Mouse (Mus musculus): Measurements from ENCODE around the gene Fat1.

Fat1 gene

DNA sequence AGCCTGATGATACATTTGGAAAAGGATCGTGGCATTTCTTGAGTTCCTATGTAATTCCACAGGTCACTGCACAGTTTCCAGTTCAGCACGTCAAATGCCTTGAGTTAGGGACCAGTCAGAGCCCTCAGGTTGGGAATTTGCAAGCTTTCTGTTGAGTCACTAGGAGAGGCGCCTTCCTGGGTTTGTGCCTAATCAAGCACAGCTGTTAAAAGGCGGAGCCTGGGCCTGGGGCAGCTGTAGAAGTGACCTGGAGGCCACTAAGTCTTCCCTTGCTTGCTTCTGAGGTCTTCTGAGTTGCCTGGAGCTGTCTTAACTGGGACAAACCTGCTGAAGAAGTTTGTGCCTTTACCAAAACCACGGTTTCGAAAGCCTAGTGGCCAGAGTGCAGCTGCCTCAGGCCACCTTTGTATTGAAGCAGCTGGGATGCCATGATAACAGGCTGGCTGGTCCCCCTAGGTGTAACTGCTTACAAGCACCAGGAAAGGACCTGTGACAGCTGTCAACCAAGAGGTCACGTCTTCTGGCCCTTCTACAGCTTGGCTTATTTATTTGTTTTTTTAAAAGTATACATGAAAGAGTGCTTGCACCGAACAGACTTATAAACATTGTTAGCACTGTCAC lies 66.4 kb downstream of the Fat1 start:
- peaks cover 89% of the 10 kb centered on the region for H3K4me1 ChIP-seq (replicated peaks; ENCODE audit: low read depth, low read length)
- no peak overlapping the region for H3K4me3 ChIP-seq (replicated peaks; ENCODE audit: low read length)
- peaks cover 7% of the 10 kb centered on the region for H3K36me3 ChIP-seq (ENCODE audit: insufficient read depth, low read length)
- TF ChIP-seq CTCF (conservative IDR thresholded peaks at IDR 0.05; ENCODE audit: low read length), result no peak
- no peak for TF ChIP-seq NANOG (IDR thresholded peaks at IDR 0.05; ENCODE audit: borderline replicate concordance, low read length)
- TF ChIP-seq POU5F1 (IDR thresholded peaks at IDR 0.05; ENCODE audit: borderline replicate concordance, low read length), result no peak
- H3K9me3 ChIP-seq (ENCODE audit: low read length), result no peaks in the 10 kb centered on the region
- no peaks in the 10 kb centered on the region for H3K27me3 ChIP-seq (ENCODE audit: insufficient read depth, low read length)

GRCm38 (mm10) chr8:45002686-45003085 lies 67.4 kb downstream of the Fat1 start:
- Histone ChIP-seq H3K4me3 (replicated peaks; ENCODE audit: low read length) (no peak overlapping the region), H3K27me3 (ENCODE audit: insufficient read depth, low read length) (no peaks in the 10 kb centered on the region), H3K4me1 (replicated peaks; ENCODE audit: low read depth, low read length) (peaks cover 82% of the 10 kb centered on the region), H3K9me3 (ENCODE audit: low read length) (no peaks in the 10 kb centered on the region), H3K36me3 (ENCODE audit: insufficient read depth, low read length) (peaks cover 14% of the 10 kb centered on the region)
- TF ChIP-seq CTCF (conservative IDR thresholded peaks at IDR 0.05; ENCODE audit: low read length), result no peak
- no peak for TF ChIP-seq NANOG (IDR thresholded peaks at IDR 0.05; ENCODE audit: borderline replicate concordance, low read length)
- TF ChIP-seq POU5F1 (IDR thresholded peaks at IDR 0.05; ENCODE audit: borderline replicate concordance, low read length), result no peak

- Histone ChIP-seq H3K4me3 (replicated peaks; ENCODE audit: low read length) (no peak overlapping the region), H3K4me1 (replicated peaks; ENCODE audit: low read depth, low read length) (peaks cover 69% of the 10 kb centered on the region), H3K9me3 (ENCODE audit: low read length) (peaks cover 13% of the 10 kb centered on the region), H3K36me3 (ENCODE audit: insufficient read depth, low read length) (peaks cover 28% of the 10 kb centered on the region), H3K27me3 (ENCODE audit: insufficient read depth, low read length) (no peaks in the 10 kb centered on the region)
- no peak for TF ChIP-seq POU5F1 (IDR thresholded peaks at IDR 0.05; ENCODE audit: borderline replicate concordance, low read length)
- TF ChIP-seq CTCF (conservative IDR thresholded peaks at IDR 0.05; ENCODE audit: low read length), result no peak
- no peak for TF ChIP-seq NANOG (IDR thresholded peaks at IDR 0.05; ENCODE audit: borderline replicate concordance, low read length)
Observed at GRCm38 (mm10) chr8:45004021-45004420, 68.8 kb downstream of the Fat1 start.

- Histone ChIP-seq H3K9me3 (ENCODE audit: low read length) (peaks cover 53% of the 10 kb centered on the region), H3K36me3 (ENCODE audit: insufficient read depth, low read length) (peaks cover 94% of the 10 kb centered on the region), H3K27me3 (ENCODE audit: insufficient read depth, low read length) (no peaks in the 10 kb centered on the region), H3K4me1 (replicated peaks; ENCODE audit: low read depth, low read length) (peaks cover 17% of the 10 kb centered on the region), H3K4me3 (replicated peaks; ENCODE audit: low read length) (no peak overlapping the region)
- TF ChIP-seq CTCF (conservative IDR thresholded peaks at IDR 0.05; ENCODE audit: low read length) (0 out of 2 replicates have a peak, but pooled peaks have one; percentile 16), NANOG (IDR thresholded peaks at IDR 0.05; ENCODE audit: borderline replicate concordance, low read length) (no peak)
Observed at GRCm38 (mm10) chr8:45010685-45011084, 75.4 kb downstream of the Fat1 start.

GRCm38 (mm10) chr8:45011774-45012173 lies 76.5 kb downstream of the Fat1 start:
- H3K27me3 ChIP-seq (ENCODE audit: insufficient read depth, low read length), result no peaks in the 10 kb centered on the region
- H3K4me3 ChIP-seq (replicated peaks; ENCODE audit: low read length), result no peak overlapping the region
- TF ChIP-seq POU5F1 (IDR thresholded peaks at IDR 0.05; ENCODE audit: borderline replicate concordance, low read length) (no peak), CTCF (conservative IDR thresholded peaks at IDR 0.05; ENCODE audit: low read length) (no peak), NANOG (IDR thresholded peaks at IDR 0.05; ENCODE audit: borderline replicate concordance, low read length) (no peak)
- H3K36me3 ChIP-seq (ENCODE audit: insufficient read depth, low read length), result peaks cover 98% of the 10 kb centered on the region
- peaks cover 53% of the 10 kb centered on the region for H3K9me3 ChIP-seq (ENCODE audit: low read length)
- peaks cover 14% of the 10 kb centered on the region for H3K4me1 ChIP-seq (replicated peaks; ENCODE audit: low read depth, low read length)

GRCm38 (mm10) chr8:45013852-45014251 lies 78.6 kb downstream of the Fat1 start:
- H3K4me3 ChIP-seq (replicated peaks; ENCODE audit: low read length), result no peak overlapping the region
- TF ChIP-seq CTCF (conservative IDR thresholded peaks at IDR 0.05; ENCODE audit: low read length) (no peak), NANOG (IDR thresholded peaks at IDR 0.05; ENCODE audit: borderline replicate concordance, low read length) (no peak), POU5F1 (IDR thresholded peaks at IDR 0.05; ENCODE audit: borderline replicate concordance, low read length) (no peak)
- H3K9me3 ChIP-seq (ENCODE audit: low read length), result peaks cover 42% of the 10 kb centered on the region
- H3K27me3 ChIP-seq (ENCODE audit: insufficient read depth, low read length), result no peaks in the 10 kb centered on the region
- H3K4me1 ChIP-seq (replicated peaks; ENCODE audit: low read depth, low read length), result peaks cover 14% of the 10 kb centered on the region
- H3K36me3 ChIP-seq (ENCODE audit: insufficient read depth, low read length), result peaks cover 98% of the 10 kb centered on the region

DNA sequence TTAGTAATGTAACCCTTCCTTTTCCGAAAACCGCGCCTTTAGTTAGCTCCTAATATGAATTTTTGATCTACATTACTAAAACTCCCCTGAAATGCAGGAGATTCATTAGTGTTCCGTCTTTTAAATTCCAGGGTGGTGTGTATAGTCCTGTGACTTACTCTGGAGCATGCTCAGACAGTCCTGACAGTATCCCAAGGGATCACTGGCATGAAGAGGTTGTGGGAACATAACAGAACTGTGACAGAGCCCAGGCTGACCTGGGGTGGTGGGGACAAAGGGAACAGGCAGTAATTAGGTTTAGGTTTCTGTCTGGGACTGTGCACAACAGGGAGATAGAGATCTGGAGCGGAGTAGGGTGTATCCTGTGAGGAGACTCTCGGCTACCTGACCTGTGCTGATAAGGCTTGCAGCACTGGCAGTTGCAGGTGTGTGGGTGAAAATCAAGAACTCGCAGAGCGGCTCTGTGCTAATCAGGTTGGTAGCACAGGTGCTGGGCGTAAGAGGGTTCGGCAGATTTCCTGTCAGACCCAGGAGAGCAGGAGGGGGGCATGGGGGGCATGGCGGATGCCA lies 79.3 kb downstream of the Fat1 start:
- H3K4me3 ChIP-seq (replicated peaks; ENCODE audit: low read length), result no peak overlapping the region
- peaks cover 35% of the 10 kb centered on the region for H3K9me3 ChIP-seq (ENCODE audit: low read length)
- peaks cover 96% of the 10 kb centered on the region for H3K36me3 ChIP-seq (ENCODE audit: insufficient read depth, low read length)
- no peaks in the 10 kb centered on the region for H3K27me3 ChIP-seq (ENCODE audit: insufficient read depth, low read length)
- peaks cover 14% of the 10 kb centered on the region for H3K4me1 ChIP-seq (replicated peaks; ENCODE audit: low read depth, low read length)
- TF ChIP-seq CTCF (conservative IDR thresholded peaks at IDR 0.05; ENCODE audit: low read length), result no peak

DNA sequence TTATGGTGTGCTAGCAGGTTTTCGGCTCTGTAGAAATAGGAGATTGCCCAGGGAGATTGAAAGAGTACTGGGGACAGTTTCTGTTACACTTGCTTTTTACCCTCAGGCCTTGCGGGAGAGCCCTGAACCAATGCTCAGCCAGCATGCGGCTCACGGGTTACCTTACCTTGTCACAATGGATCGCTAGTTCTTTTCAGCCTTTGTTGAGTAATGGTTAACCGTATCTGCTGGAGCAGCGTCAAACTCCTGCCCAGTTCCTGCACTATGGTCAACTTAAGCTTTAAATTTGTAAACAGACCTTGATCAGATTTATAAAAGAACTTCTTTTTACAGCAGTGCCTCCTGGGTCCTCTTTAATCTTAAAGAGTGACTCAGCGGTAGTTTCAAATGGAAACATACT lies 80.6 kb downstream of the Fat1 start:
- Histone ChIP-seq H3K27me3 (ENCODE audit: insufficient read depth, low read length) (no peaks in the 10 kb centered on the region), H3K4me3 (replicated peaks; ENCODE audit: low read length) (no peak overlapping the region), H3K36me3 (ENCODE audit: insufficient read depth, low read length) (peaks cover 95% of the 10 kb centered on the region), H3K9me3 (ENCODE audit: low read length) (peaks cover 22% of the 10 kb centered on the region), H3K4me1 (replicated peaks; ENCODE audit: low read depth, low read length) (peaks cover 14% of the 10 kb centered on the region)
- TF ChIP-seq POU5F1 (IDR thresholded peaks at IDR 0.05; ENCODE audit: borderline replicate concordance, low read length) (no peak), NANOG (IDR thresholded peaks at IDR 0.05; ENCODE audit: borderline replicate concordance, low read length) (no peak), CTCF (conservative IDR thresholded peaks at IDR 0.05; ENCODE audit: low read length) (no peak)

DNA sequence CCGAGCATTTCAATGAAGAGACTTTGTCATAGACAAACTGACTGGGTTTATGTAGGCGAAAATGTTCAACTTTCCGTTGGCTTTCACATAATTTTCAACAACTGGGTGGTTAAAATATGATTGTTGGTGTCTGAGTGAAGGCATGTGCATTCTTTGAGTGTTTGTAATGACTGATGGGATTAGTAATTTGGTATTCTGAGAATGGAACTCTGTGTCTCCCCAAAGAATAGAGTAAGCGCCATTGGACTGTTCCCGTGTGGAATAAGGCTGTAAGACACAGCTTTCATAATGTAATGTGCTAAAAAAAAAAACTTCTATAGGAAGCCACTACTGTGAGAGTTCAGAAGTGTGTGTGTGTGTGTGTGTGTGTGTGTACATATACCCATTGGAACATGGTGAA lies 84.0 kb downstream of the Fat1 start:
- Histone ChIP-seq H3K9me3 (ENCODE audit: low read length) (no peaks in the 10 kb centered on the region), H3K4me3 (replicated peaks; ENCODE audit: low read length) (no peak overlapping the region), H3K36me3 (ENCODE audit: insufficient read depth, low read length) (peaks cover 94% of the 10 kb centered on the region), H3K27me3 (ENCODE audit: insufficient read depth, low read length) (no peaks in the 10 kb centered on the region), H3K4me1 (replicated peaks; ENCODE audit: low read depth, low read length) (peaks cover 28% of the 10 kb centered on the region)
- TF ChIP-seq POU5F1 (IDR thresholded peaks at IDR 0.05; ENCODE audit: borderline replicate concordance, low read length) (no peak), CTCF (conservative IDR thresholded peaks at IDR 0.05; ENCODE audit: low read length) (no peak), NANOG (IDR thresholded peaks at IDR 0.05; ENCODE audit: borderline replicate concordance, low read length) (no peak)

All from E14TG2a.4 (cell line).